Mouse (Mus musculus): ENCODE data around the gene Sertad1.
"Not testable (repeated sequence)": the region's sequence is repeated elsewhere in the genome, so short reads cannot be mapped to it uniquely, and the experiment has no call there.

Sertad1 gene

DNA sequence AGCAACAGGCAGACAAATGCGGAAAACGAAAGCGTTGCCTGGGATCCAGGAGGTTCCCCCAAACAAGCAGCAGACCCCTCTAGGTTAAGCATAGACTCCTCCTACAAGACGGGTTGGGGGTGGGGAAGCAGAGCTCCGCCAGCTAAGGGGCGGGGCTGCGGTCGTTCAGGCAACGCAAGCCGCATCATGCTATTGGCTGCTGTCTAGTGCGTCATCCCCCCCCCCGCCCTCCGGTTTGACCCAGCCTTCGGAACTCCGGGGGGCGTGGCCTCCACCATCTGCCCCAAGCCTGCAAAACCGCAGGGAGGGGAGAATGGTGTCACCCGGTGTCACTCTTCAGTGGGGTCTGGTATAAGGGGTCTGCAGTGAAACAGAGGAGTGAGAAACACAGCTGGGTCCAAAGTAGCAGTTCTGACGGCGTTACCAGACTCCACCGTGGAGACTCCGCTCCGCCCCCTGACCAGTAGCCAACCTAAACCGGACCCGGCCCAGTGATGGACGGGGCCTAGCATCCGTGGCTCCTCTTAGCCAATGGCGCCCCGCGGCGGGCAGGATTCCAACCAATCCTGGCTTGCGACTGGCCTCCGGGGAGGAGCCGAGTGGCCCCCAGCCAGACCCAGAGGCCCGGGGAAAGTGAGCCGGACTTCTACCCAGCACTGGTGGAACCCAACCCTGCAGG, 13.4 kb upstream of the Sertad1 start, which contains the start of gene Sertad3:
Gene Sertad3 (plus strand): TSS at position 613 of the 679 bp plus-strand sequence.
- in situ Hi-C loops (cut with MboI) = no loop called here

DNA sequence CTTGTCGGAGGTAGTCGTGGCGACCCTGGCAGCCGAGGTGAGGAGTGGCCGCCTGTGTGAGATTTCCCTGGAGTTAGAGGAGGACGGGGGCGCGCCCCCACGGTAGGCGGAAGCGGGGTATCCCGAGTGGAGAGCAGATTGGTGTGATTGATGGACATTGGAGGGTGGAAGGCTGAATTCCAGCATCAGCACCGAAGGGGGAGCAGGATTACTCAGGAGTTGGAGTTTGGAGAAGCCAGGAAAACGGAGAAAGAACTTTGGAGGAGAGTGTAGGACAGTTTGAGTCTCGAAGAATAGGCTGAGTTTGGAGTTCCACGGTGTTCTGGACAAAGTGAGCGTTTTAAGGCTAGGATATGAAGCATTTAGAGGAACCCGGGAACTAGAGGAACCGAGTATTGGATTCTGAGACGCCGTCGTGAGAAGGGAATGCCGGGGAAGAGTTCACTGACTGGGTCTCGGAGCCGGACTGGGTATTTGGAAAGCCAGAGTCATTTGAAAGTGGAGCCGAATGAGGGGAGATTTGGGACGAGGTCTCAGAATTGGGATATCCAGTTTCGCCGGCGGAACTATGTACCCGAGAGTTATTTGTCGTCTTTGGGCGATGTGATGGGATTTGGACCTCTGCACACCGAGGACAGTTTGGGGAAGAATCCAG, 12.7 kb upstream of the Sertad1 start:
- in situ Hi-C loops (cut with MboI) = no loop called here

DNA sequence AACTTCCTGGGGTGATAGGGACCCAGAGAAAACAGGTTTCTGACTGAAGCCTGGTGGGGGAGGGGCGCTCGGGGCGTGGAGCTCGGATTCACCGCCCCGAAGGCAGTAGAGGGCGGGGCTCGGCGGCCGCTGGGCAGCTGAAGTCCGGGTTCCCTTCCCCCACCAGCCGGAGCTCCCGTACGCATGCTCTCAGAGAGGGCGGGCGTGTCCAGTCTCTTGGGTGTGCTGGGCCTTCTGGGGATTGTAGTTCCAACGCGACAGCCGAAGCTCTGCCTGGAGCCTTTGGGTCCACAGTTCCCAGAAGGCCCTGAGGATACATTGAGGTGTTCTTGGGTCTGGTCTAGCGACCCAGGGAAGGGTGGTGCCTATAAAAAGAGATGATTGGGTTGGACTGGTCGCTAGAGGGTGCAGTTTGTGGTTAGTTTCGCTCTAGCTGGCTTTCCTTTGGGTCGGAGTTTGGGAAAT, 12.2 kb upstream of the Sertad1 start:
- in situ Hi-C loops (cut with MboI) = no loop called here

DNA sequence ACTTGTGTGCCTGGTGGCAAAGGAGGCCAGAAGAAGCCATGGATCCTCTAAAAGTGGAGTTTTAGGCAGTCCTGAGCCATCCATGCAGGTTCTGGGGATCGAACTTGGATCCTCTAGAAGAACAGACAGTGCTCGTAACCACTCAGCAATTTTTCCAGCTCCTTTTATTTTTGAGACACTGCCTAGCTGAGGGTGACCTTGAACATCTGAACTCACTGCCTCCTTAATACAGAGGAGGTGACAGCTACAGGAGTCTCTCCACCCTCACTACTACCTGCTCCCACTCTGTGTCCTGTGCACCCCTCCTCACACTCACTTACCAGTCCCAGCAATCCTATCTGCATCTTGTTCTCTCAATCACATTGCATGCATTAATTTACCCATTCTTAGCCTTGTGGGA, 11.1 kb upstream of the Sertad1 start:
- in situ Hi-C loops (cut with MboI) = no loop called here

DNA sequence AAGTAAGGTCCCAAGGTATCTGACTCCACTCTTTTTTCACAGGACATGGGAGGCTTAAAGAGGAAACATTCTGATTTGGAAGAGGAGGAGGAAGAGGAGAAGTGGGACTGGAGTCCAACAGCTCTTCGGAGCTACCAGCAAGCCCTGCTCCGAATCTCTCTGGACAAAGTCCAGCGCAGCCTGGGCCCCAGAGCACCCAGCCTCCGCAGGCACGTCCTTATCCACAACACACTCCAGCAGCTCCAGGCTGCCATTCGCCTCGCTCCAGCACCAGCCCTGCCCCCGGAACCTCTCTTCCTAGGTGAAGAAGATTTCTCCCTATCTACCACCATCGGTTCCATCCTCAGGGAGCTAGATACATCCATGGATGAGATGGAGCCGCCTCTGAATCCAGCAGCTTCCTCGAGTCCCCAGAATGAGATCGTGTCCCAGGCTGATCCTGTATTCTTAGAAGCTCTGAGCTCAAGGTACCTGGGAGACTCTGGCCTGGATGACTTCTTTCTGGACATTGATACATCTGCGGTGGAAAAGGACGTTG, 10.5 kb upstream of the Sertad1 start:
- in situ Hi-C loops (cut with MboI) = no loop called here

DNA sequence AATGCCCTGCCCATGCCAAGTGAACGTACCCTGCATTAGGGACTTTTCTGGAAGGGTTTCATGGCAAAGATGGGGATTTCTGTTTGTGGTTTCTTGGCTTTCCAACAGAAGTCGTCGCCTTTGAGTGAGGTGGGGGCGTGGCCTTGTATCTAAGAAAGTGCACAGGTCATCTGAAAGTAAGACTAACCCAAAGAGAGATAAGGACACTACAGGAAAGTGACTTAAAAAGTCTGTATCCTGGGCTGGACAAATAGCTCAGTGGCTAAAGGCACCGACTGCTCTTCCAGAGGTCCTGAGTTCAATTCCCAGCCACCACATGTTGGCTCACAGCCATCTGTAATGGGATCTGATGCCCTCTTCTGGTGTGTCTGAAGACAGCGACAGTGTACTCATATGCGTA, 8.1 kb upstream of the Sertad1 start:
- in situ Hi-C loops (cut with MboI) = no loop called here

DNA sequence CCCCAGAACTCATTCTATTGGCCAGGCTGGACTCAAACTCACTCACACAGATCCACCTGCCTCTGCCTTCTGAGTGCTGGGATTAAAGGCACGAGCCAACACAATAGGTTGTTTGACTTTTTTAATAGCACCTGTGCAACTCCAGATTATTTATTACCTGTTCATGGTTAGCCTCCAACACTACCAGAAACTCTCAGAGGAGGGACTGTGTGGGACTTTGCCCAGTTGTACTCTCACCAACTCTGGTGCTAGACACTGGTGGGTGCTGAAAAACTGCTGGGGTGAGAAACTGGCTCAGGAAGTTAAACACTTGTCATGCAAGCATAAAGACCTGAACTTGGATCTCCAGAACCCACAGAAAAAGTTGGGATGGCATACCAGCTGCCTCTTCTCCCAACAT, 7.0 kb upstream of the Sertad1 start:
- in situ Hi-C loops (cut with MboI) = no loop called here

DNA sequence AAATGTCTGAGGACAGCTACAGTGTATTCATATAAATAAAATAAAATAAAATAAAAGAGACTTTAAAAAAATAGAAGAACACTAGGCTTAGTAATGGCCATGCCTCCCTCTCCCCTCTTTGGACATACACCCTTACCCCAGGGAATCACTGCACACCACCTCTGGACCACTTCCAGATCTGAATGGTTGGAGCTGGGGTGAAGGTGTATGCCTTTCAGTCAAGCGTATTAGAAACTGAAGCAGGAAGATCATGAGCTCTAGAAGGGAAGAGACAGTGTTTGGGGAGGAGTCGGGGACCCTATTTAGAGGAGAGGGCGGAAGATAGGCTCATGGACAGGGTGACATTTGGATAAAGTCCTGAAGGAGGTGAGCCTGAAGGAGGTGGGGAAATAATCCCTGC, 6.2 kb upstream of the Sertad1 start:
- in situ Hi-C loops (cut with MboI) = no loop called here

DNA sequence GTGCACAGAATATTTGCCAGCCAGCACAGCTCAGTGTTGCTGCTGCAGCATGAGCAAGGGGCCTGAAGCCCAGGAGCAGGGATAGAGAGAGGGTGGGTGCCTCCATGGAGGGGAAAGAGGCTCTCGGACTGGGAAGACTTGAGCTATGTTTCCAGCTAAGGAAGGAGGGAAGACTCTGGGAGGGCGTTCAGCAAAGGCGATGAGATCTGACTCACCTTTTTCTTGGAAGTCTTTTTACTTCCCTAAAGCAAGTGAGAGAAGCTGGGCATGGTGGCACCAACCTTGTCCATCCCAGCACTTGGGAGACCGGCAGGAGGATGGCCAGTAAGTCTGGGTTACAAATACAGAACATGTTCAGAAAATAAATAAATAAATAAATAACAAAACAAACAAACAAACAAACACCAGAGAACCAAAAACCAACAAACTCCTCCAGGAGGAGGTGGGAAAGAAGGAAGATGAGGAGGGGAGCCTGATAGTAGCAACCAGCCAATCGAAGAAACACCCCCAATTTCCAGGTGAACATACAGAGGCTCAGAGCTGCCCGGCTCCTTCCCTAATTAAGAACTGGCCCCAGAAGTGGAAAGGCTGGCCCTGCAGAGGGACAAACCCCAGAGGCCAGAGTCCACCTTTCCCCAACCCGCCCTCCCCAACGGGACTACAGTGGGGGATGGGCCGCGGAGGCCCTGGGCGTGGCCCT, 5.6 kb upstream of the Sertad1 start:
- in situ Hi-C loops (cut with MboI) = no loop called here

DNA sequence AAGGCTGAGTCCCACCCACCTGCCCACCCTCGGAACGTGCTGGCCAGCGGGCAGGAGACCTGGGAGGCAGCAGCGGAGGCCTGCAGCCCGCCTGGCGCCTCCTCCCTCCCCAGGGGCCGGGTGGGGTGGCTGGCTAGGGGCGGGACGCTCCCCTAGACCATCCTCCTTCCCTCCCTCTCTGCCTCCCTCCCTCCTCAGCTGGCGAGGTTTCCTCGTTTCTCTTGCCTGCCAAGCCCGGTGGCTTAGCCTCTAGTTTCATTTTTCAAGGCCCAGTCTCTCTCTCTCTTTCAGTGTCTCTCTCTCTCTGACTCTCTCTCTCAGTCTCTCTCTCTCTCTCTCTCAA, 5.1 kb upstream of the Sertad1 start:
- in situ Hi-C loops (cut with MboI) = no loop called here

DNA sequence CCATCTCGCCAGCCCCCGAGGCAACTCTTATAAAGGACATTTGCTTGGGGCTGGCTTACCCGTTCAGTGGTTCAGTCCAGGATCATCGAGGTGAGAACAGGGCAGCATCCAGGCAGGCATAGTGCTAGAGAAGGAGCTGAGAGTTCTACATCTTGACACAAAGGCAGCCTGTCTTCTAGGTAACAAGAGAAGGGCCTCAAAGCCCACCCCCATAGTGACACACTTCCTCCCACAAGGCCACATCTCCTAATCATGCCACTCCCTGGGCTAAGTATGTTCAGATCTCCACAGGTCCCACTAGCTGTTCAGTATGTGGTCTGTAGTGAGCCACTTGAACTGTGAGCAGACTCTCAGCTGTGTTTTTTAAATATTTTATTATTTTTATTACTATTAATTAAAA, 2.9 kb upstream of the Sertad1 start:
- in situ Hi-C loops (cut with MboI) = no loop called here

DNA sequence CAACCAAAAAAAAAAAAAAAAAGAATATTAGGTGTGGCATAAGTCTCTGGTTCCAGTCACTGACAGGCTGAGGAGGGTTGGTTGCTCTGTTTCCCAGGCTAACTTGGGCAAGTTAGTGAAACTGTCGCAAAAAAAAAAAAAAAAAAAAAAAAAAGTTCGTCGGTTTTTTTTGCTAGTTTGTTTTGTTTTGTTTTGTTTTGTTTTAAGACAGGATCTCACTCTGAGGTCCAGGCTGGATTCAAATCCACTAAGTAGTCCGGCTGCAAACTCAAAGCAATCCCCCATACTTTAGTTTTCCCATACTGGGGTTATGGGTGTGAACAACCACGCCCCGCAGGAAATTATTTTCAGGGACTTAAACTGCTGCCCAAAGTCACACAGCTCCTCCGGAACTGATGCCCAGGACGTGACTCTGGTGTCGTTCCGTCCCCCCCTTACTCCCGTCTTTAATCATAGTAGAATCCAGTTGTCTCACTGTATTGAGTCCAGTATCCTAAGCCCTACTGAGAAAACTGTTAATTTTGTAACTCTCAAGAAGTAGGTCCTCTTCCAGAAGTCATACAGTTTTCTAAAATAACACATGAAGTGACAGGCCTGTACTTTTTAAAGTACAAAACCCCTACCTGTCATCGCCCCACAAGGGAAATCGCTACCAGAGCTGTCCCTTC, 474 bp upstream of the Sertad1 start:
- in situ Hi-C loops (cut with MboI) = no loop called here

DNA sequence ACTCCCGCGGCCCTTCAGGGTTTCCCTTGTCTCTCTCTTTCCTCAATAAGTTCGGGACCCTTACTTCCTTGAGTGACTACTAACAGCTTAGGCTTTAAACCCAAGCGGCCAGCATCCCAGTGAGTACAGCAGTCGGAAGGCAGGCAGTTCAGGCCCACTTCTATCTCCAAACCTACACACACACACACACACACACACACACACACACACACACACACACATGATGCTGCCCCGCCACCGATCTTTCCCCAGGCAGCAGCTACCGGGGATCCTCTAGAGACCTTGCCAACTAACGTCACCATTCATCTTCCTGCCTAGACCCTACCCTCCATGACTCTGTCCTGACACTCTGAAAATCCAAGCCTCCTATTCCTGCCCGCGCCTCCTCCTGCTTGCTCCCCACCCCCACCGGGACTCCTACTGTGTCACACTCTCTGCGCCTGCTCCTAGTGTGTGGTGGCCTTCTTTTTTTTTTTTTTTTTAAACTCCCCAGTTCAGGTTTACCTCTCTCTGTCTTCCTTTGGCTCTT, 1.1 kb downstream of the Sertad1 start:
- in situ Hi-C loops (cut with MboI) = no loop called here

DNA sequence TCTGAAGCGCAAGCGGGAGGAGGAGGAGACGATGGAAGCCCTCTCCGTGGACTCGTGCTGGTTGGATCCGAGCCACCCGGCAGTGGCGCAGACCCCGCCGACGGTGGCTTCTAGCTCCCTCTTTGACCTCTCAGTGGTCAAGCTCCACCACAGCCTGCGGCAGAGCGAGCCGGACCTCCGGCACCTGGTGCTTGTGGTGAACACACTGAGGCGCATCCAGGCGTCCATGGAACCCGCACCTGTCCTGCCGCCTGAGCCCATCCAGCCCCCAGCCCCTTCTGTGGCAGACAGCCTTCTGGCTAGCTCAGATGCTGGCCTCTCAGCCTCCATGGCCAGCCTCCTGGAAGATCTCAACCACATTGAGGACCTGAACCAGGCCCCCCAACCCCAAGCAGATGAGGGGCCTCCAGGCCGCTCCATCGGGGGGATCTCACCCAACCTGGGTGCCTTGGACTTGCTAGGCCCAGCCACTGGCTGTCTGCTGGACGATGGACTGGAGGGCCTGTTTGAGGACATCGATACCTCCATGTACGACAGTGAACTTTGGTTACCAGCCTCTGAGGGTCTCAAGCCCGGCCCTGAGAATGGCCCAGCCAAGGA, 2.7 kb downstream of the Sertad1 start:
- in situ Hi-C loops (cut with MboI) = no loop called here

DNA sequence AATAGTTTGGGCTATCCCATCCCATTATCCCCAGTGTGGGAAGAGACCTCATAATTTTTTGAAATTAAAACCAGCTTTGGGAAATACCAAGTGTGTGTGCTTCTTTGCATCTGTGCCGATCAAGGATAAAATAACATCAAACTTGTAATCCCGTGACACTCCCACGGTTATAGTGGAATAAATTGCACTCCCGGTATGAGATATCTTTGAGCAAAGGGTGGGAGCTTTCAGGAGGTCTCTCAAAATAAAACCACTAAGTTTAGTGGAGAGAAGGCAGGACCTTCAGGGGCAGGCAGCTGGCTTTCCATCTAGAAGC, 3.5 kb downstream of the Sertad1 start:
- in situ Hi-C loops (cut with MboI) = no loop called here

DNA sequence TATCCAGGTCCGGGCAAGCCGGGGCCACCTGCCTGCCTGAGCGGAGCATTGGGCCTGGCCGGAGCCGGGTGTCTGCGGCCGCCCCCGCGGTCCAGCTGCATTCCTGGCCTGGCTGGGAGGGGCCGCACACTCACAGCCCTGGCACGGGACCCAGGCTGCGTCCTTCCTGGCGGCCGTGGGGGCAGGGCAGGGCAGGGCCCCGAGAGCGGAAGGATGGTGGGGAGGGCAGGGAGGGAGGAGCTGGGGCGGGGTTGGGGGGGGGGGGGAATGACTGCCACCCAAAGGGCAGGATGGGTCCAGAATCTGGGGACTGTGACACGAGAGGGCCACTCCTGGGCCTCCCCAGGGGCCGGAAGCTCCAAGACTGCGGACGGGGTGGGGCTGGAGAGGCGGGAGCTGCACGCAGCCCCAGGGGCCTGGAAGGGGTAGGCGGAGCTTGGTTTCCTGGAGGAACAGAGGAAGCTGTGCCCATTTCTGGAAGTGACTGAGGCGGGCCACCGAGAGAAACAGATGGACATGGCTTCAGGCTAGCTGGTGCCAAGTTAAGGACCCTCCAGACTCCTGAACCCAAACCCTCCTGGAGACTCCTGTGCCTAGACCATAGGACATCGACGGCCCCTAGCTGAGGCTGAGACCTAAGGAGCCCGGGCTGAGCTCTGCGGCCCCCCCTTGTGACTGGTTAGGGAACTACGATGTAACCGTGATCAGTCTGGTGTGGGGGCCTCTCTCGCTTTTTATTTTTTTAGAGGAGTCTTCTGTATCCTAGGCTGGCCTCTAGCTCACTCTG, 4.0 kb downstream of the Sertad1 start:
- in situ Hi-C loops (cut with MboI) = no loop called here

DNA sequence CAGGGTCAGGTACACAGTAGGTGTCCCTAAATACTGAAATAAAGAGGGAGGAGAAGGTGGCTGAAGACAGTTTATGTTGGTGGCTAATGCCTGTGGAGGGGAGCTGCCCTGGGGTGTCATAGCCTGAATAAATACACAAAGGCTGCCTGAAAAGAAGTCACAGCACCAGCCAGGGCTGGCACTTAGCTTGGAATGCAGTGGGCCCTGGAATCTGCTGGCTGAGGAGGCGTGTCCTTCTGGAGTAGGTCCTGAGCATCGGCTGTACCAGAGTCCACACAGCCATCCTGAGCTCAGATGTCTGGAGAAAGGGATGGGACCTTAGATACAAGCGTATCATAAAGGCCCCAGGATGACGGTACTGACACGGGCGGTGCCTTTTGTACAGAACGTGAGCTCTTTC, 5.1 kb downstream of the Sertad1 start:
- in situ Hi-C loops (cut with MboI) = no loop called here

DNA sequence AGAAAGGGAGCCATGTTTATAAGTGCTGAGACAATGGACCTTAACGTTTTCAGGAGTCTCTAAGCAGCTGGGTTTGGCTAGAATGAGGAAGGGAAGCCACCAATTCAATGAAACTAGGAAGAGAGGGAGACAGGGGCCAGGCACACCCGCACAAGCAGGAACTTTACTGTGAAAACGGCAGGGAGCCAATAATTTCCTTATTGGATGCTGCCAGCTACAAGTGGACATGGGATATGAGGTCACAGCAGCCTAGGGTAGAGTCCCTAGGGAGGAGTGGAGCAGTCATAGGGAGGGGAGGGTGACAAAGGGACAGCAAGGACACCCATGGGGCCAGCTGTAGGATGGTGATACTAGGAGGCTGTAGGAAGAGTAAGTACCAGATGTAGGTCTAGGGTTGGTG, 6.3 kb downstream of the Sertad1 start:
- in situ Hi-C loops (cut with MboI) = no loop called here

DNA sequence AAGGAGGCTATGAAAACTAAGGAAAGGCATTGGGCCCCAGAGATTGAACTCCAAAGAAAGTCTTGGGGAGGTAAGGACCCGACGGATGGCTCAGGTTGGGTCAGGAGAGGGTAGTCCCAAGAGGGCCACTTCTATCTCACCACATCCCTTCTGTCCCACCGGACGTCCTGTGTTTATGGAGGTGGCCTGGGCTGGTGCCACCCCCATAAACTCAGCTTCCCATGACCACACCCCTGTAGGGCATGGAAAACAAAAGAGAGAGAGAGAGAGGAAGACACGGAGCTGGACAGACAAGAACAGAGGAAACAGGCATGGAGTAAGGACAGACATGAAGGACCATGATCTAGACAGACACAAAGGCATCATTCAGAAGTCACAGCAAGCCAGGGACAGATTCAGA, 6.7 kb downstream of the Sertad1 start:
- in situ Hi-C loops (cut with MboI) = no loop called here

DNA sequence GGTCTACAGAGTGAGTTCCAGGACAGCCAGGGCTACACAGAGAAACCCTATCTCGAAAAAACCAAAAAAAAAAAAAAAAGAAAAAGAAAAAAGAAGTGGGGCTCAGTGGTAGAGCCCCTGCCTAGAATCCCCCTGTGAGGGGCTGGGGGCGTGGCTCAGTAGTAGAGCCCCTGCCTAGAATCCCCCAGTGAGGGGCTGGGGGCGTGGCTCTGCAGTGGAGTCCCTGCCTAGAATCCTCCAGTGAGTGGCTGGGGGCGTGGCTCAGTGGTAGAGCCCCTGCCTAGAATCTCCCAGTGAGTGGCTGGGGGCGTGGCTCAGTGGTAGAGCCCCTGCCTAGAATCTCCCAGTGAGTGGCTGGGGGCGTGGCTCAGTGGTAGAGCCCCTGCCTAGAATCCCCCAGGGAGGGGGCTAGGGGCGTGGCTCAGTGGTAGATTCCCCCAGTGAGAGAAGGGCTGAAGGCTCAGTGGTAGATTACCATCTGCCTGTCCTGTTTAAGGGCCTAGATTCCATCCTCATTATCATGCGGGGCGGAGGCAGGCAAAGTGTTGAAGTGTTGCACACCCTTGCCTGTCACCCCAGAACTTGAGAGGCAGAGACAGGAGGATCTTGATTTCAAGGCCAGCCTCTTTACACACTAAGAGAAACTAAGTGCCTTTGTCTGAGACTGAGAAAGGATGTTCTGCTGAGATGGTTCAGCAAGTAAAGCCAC, 8.1 kb downstream of the Sertad1 start:
- in situ Hi-C loops (cut with MboI) = not testable (repeated sequence)
